Mouse (Mus musculus): Measurements from ENCODE around the gene Fcgr1.

The Fcgr1 gene

GRCm38 (mm10) chr3:96234914-96235313 lies 58.9 kb downstream of the Fcgr1 start:
- in situ Hi-C loops (cut with MboI, MseI) = loop anchor here (5.0 kb wide), 1 partner anchor 58 kb away; no protein-coding TSS in a partner anchor
